Mouse (Mus musculus): ENCODE measurements around the gene Wwc2. TPM values are rescaled to one million over a fixed set of nuclear protein-coding genes. Genes with fewer than 3 reads are reported as not detected.

Wwc2 gene
- polyA plus RNA-seq, 1 experiment from 2014 or later = 10.1 TPM

GRCm38 (mm10) chr8:48013281-48013680 is 22.6 kb upstream of the Wwc2 start:
- Histone ChIP-seq H3K27me3 (ENCODE audit: control insufficient read depth, insufficient read depth, low read length) (no peaks in the 10 kb centered on the region), H3K27ac (ENCODE audit: low read depth, low read length) (no peak overlapping the region), H3K36me3 (ENCODE audit: control insufficient read depth, insufficient read depth, low read length) (no peaks in the 10 kb centered on the region), H3K9ac (ENCODE audit: low read length) (no peak overlapping the region), H3K4me3 (ENCODE audit: low read depth, low read length) (no peak overlapping the region), H3K4me2 (ENCODE audit: low read depth) (no peak overlapping the region), H3K9me3 (ENCODE audit: control insufficient read depth, low read length) (no peaks in the 10 kb centered on the region), H3K4me1 (ENCODE audit: control insufficient read depth, insufficient read depth, low read length) (no peaks in the 10 kb centered on the region)
- ATAC-seq (ENCODE audit: insufficient read depth, low FRiP score, low TSS enrichment) = no peak
- WGBS = 94% methylated on average over 9 of the region's 9 CpGs
- DNase-seq (ENCODE audit: low spot score) = no peak

GRCm38 (mm10) chr8:48011871-48012270 is 21.1 kb upstream of the Wwc2 start:
- H3K4me1 ChIP-seq (ENCODE audit: control insufficient read depth, insufficient read depth, low read length) = no peaks in the 10 kb centered on the region
- no peaks in the 10 kb centered on the region for H3K36me3 ChIP-seq (ENCODE audit: control insufficient read depth, insufficient read depth, low read length)
- ATAC-seq (ENCODE audit: insufficient read depth, low FRiP score, low TSS enrichment) (no peak), DNase-seq (ENCODE audit: low spot score) (no peak)
- H3K4me3 ChIP-seq (ENCODE audit: low read depth, low read length) = no peak overlapping the region
- H3K27ac ChIP-seq (ENCODE audit: low read depth, low read length) = no peak overlapping the region
- WGBS = 88% methylated on average over 10 of the region's 10 CpGs
- H3K9me3 ChIP-seq (ENCODE audit: control insufficient read depth, low read length) = no peaks in the 10 kb centered on the region
- no peak overlapping the region for H3K9ac ChIP-seq (ENCODE audit: low read length)
- no peaks in the 10 kb centered on the region for H3K27me3 ChIP-seq (ENCODE audit: control insufficient read depth, insufficient read depth, low read length)
- H3K4me2 ChIP-seq (ENCODE audit: low read depth) = no peak overlapping the region

GRCm38 (mm10) chr8:48010977-48011376 is 20.3 kb upstream of the Wwc2 start:
- Histone ChIP-seq H3K27me3 (ENCODE audit: control insufficient read depth, insufficient read depth, low read length) (no peaks in the 10 kb centered on the region), H3K9me3 (ENCODE audit: control insufficient read depth, low read length) (no peaks in the 10 kb centered on the region), H3K36me3 (ENCODE audit: control insufficient read depth, insufficient read depth, low read length) (no peaks in the 10 kb centered on the region), H3K27ac (ENCODE audit: low read depth, low read length) (no peak overlapping the region), H3K4me2 (ENCODE audit: low read depth) (no peak overlapping the region), H3K4me1 (ENCODE audit: control insufficient read depth, insufficient read depth, low read length) (no peaks in the 10 kb centered on the region), H3K4me3 (ENCODE audit: low read depth, low read length) (no peak overlapping the region), H3K9ac (ENCODE audit: low read length) (no peak overlapping the region)
- WGBS = 81% methylated on average over 14 of the region's 14 CpGs
- DNase-seq (ENCODE audit: low spot score) (no peak), ATAC-seq (ENCODE audit: insufficient read depth, low FRiP score, low TSS enrichment) (no peak)

GRCm38 (mm10) chr8:48009399-48009798 is 18.7 kb upstream of the Wwc2 start:
- DNase-seq (ENCODE audit: low spot score) = no peak
- H3K36me3 ChIP-seq (ENCODE audit: control insufficient read depth, insufficient read depth, low read length) = no peaks in the 10 kb centered on the region
- H3K9ac ChIP-seq (ENCODE audit: low read length) = no peak overlapping the region
- H3K9me3 ChIP-seq (ENCODE audit: control insufficient read depth, low read length) = no peaks in the 10 kb centered on the region
- 89% methylated on average over 15 of the region's 15 CpGs for WGBS
- H3K27me3 ChIP-seq (ENCODE audit: control insufficient read depth, insufficient read depth, low read length) = no peaks in the 10 kb centered on the region
- H3K4me3 ChIP-seq (ENCODE audit: low read depth, low read length) = no peak overlapping the region
- no peak for ATAC-seq (ENCODE audit: insufficient read depth, low FRiP score, low TSS enrichment)
- no peak overlapping the region for H3K27ac ChIP-seq (ENCODE audit: low read depth, low read length)
- no peak overlapping the region for H3K4me2 ChIP-seq (ENCODE audit: low read depth)
- H3K4me1 ChIP-seq (ENCODE audit: control insufficient read depth, insufficient read depth, low read length) = no peaks in the 10 kb centered on the region

- ATAC-seq (ENCODE audit: insufficient read depth, low FRiP score, low TSS enrichment) = no peak
- no peaks in the 10 kb centered on the region for H3K36me3 ChIP-seq (ENCODE audit: control insufficient read depth, insufficient read depth, low read length)
- 87% methylated on average over 8 of the region's 8 CpGs for WGBS
- no peak overlapping the region for H3K4me3 ChIP-seq (ENCODE audit: low read depth, low read length)
- no peak overlapping the region for H3K27ac ChIP-seq (ENCODE audit: low read depth, low read length)
- H3K4me2 ChIP-seq (ENCODE audit: low read depth) = no peak overlapping the region
- no peak for DNase-seq (ENCODE audit: low spot score)
- no peaks in the 10 kb centered on the region for H3K9me3 ChIP-seq (ENCODE audit: control insufficient read depth, low read length)
- H3K9ac ChIP-seq (ENCODE audit: low read length) = no peak overlapping the region
- no peaks in the 10 kb centered on the region for H3K4me1 ChIP-seq (ENCODE audit: control insufficient read depth, insufficient read depth, low read length)
- no peaks in the 10 kb centered on the region for H3K27me3 ChIP-seq (ENCODE audit: control insufficient read depth, insufficient read depth, low read length)
Observed at GRCm38 (mm10) chr8:48008936-48009335, 18.2 kb upstream of the Wwc2 start.

- no peak overlapping the region for H3K9ac ChIP-seq (ENCODE audit: low read length)
- no peak overlapping the region for H3K4me2 ChIP-seq (ENCODE audit: low read depth)
- no peaks in the 10 kb centered on the region for H3K36me3 ChIP-seq (ENCODE audit: control insufficient read depth, insufficient read depth, low read length)
- H3K4me3 ChIP-seq (ENCODE audit: low read depth, low read length) = no peak overlapping the region
- DNase-seq (ENCODE audit: low spot score) = no peak
- WGBS = 94% methylated on average over 4 of the region's 4 CpGs
- no peaks in the 10 kb centered on the region for H3K9me3 ChIP-seq (ENCODE audit: control insufficient read depth, low read length)
- H3K27ac ChIP-seq (ENCODE audit: low read depth, low read length) = no peak overlapping the region
- H3K27me3 ChIP-seq (ENCODE audit: control insufficient read depth, insufficient read depth, low read length) = no peaks in the 10 kb centered on the region
- ATAC-seq (ENCODE audit: insufficient read depth, low FRiP score, low TSS enrichment) = no peak
- no peaks in the 10 kb centered on the region for H3K4me1 ChIP-seq (ENCODE audit: control insufficient read depth, insufficient read depth, low read length)
Observed at GRCm38 (mm10) chr8:48006869-48007268, 16.1 kb upstream of the Wwc2 start.

GRCm38 (mm10) chr8:48002551-48002950 is 11.8 kb upstream of the Wwc2 start:
- ATAC-seq (ENCODE audit: insufficient read depth, low FRiP score, low TSS enrichment) = no peak
- Histone ChIP-seq H3K9ac (ENCODE audit: low read length) (no peak overlapping the region), H3K36me3 (ENCODE audit: control insufficient read depth, insufficient read depth, low read length) (no peaks in the 10 kb centered on the region), H3K4me2 (ENCODE audit: low read depth) (no peak overlapping the region), H3K27ac (ENCODE audit: low read depth, low read length) (no peak overlapping the region), H3K4me3 (ENCODE audit: low read depth, low read length) (no peak overlapping the region), H3K4me1 (ENCODE audit: control insufficient read depth, insufficient read depth, low read length) (no peaks in the 10 kb centered on the region), H3K27me3 (ENCODE audit: control insufficient read depth, insufficient read depth, low read length) (no peaks in the 10 kb centered on the region), H3K9me3 (ENCODE audit: control insufficient read depth, low read length) (no peaks in the 10 kb centered on the region)
- DNase-seq (ENCODE audit: low spot score) = no peak
- 93% methylated on average over 8 of the region's 8 CpGs for WGBS

- H3K9me3 ChIP-seq (ENCODE audit: control insufficient read depth, low read length) = no peaks in the 10 kb centered on the region
- no peak for DNase-seq (ENCODE audit: low spot score)
- WGBS = 96% methylated on average over 6 of the region's 6 CpGs
Observed at GRCm38 (mm10) chr8:48001395-48001794, 10.7 kb upstream of the Wwc2 start.

GRCm38 (mm10) chr8:47996712-47997111 is 6.0 kb upstream of the Wwc2 start:
- no peaks in the 10 kb centered on the region; the same call in 1 of the 2 replicates for H3K4me1 ChIP-seq (ENCODE audit: control insufficient read depth, insufficient read depth, low read length)
- no peak overlapping the region for H3K4me2 ChIP-seq (ENCODE audit: low read depth)
- H3K9me3 ChIP-seq (ENCODE audit: control insufficient read depth, low read length) = no peaks in the 10 kb centered on the region
- no peak overlapping the region for H3K27ac ChIP-seq (ENCODE audit: low read depth, low read length)
- 22% methylated on average over 1 of the region's 1 CpGs for WGBS
- H3K36me3 ChIP-seq (ENCODE audit: control insufficient read depth, insufficient read depth, low read length) = no peaks in the 10 kb centered on the region
- no peak overlapping the region for H3K4me3 ChIP-seq (ENCODE audit: low read depth, low read length)
- H3K27me3 ChIP-seq (ENCODE audit: control insufficient read depth, insufficient read depth, low read length) = no peaks in the 10 kb centered on the region
- DNase-seq (ENCODE audit: low spot score) = no peak
- ATAC-seq (ENCODE audit: insufficient read depth, low FRiP score, low TSS enrichment) = no peak
- H3K9ac ChIP-seq (ENCODE audit: low read length) = no peak overlapping the region

More at GRCm38 (mm10) chr8:48001395-48001794, 10.7 kb upstream of the Wwc2 start:
- Histone ChIP-seq H3K9ac (ENCODE audit: low read length) (no peak overlapping the region), H3K27ac (ENCODE audit: low read depth, low read length) (no peak overlapping the region), H3K27me3 (ENCODE audit: control insufficient read depth, insufficient read depth, low read length) (no peaks in the 10 kb centered on the region), H3K4me1 (ENCODE audit: control insufficient read depth, insufficient read depth, low read length) (no peaks in the 10 kb centered on the region), H3K4me2 (ENCODE audit: low read depth) (no peak overlapping the region), H3K4me3 (ENCODE audit: low read depth, low read length) (no peak overlapping the region), H3K36me3 (ENCODE audit: control insufficient read depth, insufficient read depth, low read length) (no peaks in the 10 kb centered on the region)
- ATAC-seq (ENCODE audit: insufficient read depth, low FRiP score, low TSS enrichment) = no peak
